Mouse (Mus musculus) ES-E14 (cell line): ENCODE measurements around the gene Dnaja4. TPM values are rescaled to one million over a fixed set of nuclear protein-coding genes. Genes with fewer than 3 reads are reported as not detected.

Experiments used
- DNase-seq: peaks from one replicate; pipeline ENCODE4 v3.0.0-alpha.2; 2013; ENCODE audit warnings: low read depth, low spot score
- H3K27ac ChIP-seq: 2 replicates; pipeline ENCODE4 v1.5.1; 2012; ENCODE audit warnings: low read depth, mild to moderate bottlenecking, low read length, moderate library complexity, mixed read lengths; ENCODE audit not compliant: poor library complexity, insufficient read depth, severe bottlenecking
- H3K36me3 ChIP-seq: 2 replicates; pipeline ENCODE4 v1.6.1; 2012; ENCODE audit warnings: mild to moderate bottlenecking, low read length, moderate library complexity, mixed read lengths; ENCODE audit not compliant: control insufficient read depth, poor library complexity, insufficient read depth, severe bottlenecking
- H3K4me1 ChIP-seq, 2 experiments: fragments of 150-350 bp in 1 of 2; sonication (generic) in 1 of 2; 2 replicates each; pipeline ENCODE4 v1.6.1; 2012; ENCODE audit warnings: low read length in 2 of 2, mild to moderate bottlenecking in 1 of 2, mixed read lengths in 1 of 2; ENCODE audit not compliant: control insufficient read depth in 2 of 2, insufficient read depth in 2 of 2, poor library complexity in 1 of 2
- H3K4me3 ChIP-seq, 2 experiments: fragments of 150-350 bp in 1 of 2; sonication (generic) in 1 of 2; 2 replicates each; pipeline ENCODE4 v1.5.1; 2012; ENCODE audit warnings: low read length in 2 of 2, low read depth in 1 of 2, mild to moderate bottlenecking in 1 of 2, mixed read lengths in 1 of 2; ENCODE audit not compliant: insufficient read depth in 1 of 2, poor library complexity in 1 of 2, severe bottlenecking in 1 of 2
- H3K9ac ChIP-seq: 2 replicates; pipeline ENCODE4 v1.6.1; 2012; ENCODE audit warnings: low read depth, mild to moderate bottlenecking, low read length, mixed read lengths; ENCODE audit not compliant: poor library complexity, insufficient read depth, severe bottlenecking
- H3K9me3 ChIP-seq: fragments of 150-350 bp; sonication (generic); 2 replicates; pipeline ENCODE4 v1.6.1; 2012; ENCODE audit warnings: low read depth, mild to moderate bottlenecking, low read length; ENCODE audit not compliant: control insufficient read depth, insufficient read depth
- CHD2 ChIP-seq: IDR thresholded peaks from 2 replicates; pipeline ENCODE4 v1.6.1; 2014; ENCODE audit warnings: mild to moderate bottlenecking, low read depth, low read length, inconsistent platforms
- HCFC1 ChIP-seq: IDR thresholded peaks from 2 replicates; pipeline ENCODE4 v1.6.1; 2012; ENCODE audit warnings: low read length, inconsistent platforms, borderline replicate concordance; ENCODE audit not compliant: insufficient read depth
- MAFK ChIP-seq: IDR thresholded peaks from 2 replicates; pipeline ENCODE4 v1.6.1; 2014; ENCODE audit warnings: mild to moderate bottlenecking, low read depth, low read length, inconsistent platforms; ENCODE audit not compliant: insufficient read depth
- ZC3H11A ChIP-seq: IDR thresholded peaks from 2 replicates; pipeline ENCODE4 v1.6.1; 2012; ENCODE audit warnings: low read depth, mild to moderate bottlenecking, inconsistent platforms, low read length, borderline replicate concordance
- ZNF384 ChIP-seq: IDR thresholded peaks from 2 replicates; pipeline ENCODE4 v1.6.1; 2012; ENCODE audit warnings: low read depth, low read length, inconsistent platforms
- in situ Hi-C, 2 experiments: fragments of 600-800 bp; cut with MboI; formaldehyde crosslinking; loops; one replicate each; pipeline ENCODE4 v1.15.1; 2025; ENCODE audit warnings: low sequenced_read_pairs in 2 of 2, inconsistent platforms in 1 of 2; ENCODE audit not compliant: unreplicated experiment in 2 of 2
- total RNA-seq: library from RNA; depleted of rRNA; stranded (reverse); fragments of 300-350 nt; gene quantifications from 2 replicates; pipeline ENCODE4 v1.2.3, GENCODE M21; 2012

Dnaja4 gene
- total RNA-seq, 1 experiment, result 1.3 TPM

GRCm38 (mm10) chr9:54666116-54666515, 32.6 kb upstream of the Dnaja4 start:
- no peak for DNase-seq
- Histone ChIP-seq H3K9me3 (no peaks in the 10 kb centered on the region), H3K4me1 (peaks cover 0 to 3% of the 10 kb centered on the region in 2 experiments; a peak in 2 of 4 replicates), H3K27ac (no peak overlapping the region), H3K36me3 (no peaks in the 10 kb centered on the region), H3K9ac (no peak overlapping the region), H3K4me3 (no peak overlapping the region)
- TF ChIP-seq MAFK (no peak), HCFC1 (no peak), ZC3H11A (no peak), CHD2 (no peak), ZNF384 (no peak)
- in situ Hi-C loops, result loop anchor here in 1 of 2 experiments (25.0 kb wide), 1 partner anchor 479 kb away; no protein-coding TSS in a partner anchor

DNA sequence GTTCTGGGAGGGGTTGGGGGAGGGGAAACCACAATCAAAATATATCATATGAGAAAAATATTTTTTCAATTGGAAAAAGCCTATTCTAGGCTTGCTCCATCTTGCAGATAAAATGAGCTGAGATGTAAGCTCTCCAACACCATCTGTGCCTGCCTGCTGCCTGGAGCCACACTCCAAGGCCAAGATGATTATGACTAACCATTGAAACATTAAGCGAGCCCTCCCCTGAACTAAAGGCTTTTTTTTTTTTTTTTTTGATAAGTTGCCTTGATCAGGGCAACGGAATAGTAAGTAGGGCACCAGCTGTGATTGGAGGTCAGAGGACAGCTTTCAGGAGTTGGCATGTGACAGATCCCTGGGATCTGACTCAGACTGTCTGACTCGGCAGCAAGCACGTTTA, 30.2 kb upstream of the Dnaja4 start:
- no peaks in the 10 kb centered on the region for H3K4me1 ChIP-seq
- no peak for DNase-seq
- no peak overlapping the region for H3K4me3 ChIP-seq
- H3K27ac ChIP-seq, result no peak overlapping the region
- H3K9me3 ChIP-seq, result no peaks in the 10 kb centered on the region
- H3K9ac ChIP-seq, result no peak overlapping the region
- H3K36me3 ChIP-seq, result no peaks in the 10 kb centered on the region
- TF ChIP-seq ZNF384 (no peak), MAFK (no peak), CHD2 (no peak), ZC3H11A (no peak), HCFC1 (no peak)
- in situ Hi-C loops, result loop anchor here in 1 of 2 experiments (25.0 kb wide), 1 partner anchor 481 kb away; no protein-coding TSS in a partner anchor

- DNase-seq, result no peak
- Histone ChIP-seq H3K4me3 (no peak overlapping the region), H3K9ac (no peak overlapping the region), H3K9me3 (no peaks in the 10 kb centered on the region), H3K36me3 (no peaks in the 10 kb centered on the region), H3K27ac (no peak overlapping the region), H3K4me1 (no peaks in the 10 kb centered on the region; a peak in 1 of 4 replicates)
- TF ChIP-seq ZNF384 (no peak), CHD2 (no peak), MAFK (no peak), HCFC1 (no peak), ZC3H11A (no peak)
- in situ Hi-C loops, result loop anchor here in 1 of 2 experiments (25.0 kb wide), 1 partner anchor 485 kb away; no protein-coding TSS in a partner anchor
Measured at GRCm38 (mm10) chr9:54671962-54672361, 26.7 kb upstream of the Dnaja4 start.

DNA sequence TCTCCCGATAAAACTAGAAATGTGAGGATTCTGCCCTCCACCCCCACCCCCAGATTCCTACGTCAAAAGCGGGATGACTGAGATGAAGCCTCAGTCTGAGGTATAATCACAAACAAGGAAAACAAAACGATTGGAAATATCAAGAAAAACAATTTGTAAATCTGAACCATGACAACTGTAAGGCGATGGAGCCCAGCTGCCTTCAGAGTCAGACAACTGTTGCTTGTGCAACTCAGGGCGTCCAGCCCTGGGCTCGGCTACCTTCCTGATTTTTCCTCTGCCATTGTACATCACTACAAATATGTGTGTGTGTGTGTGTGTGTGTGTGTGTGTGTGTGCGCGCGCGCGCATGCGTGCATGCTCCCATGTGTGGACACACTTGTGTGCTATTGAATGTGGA, 24.8 kb upstream of the Dnaja4 start:
- no peak for DNase-seq
- H3K9ac ChIP-seq, result no peak overlapping the region
- H3K36me3 ChIP-seq, result no peaks in the 10 kb centered on the region
- TF ChIP-seq ZC3H11A (no peak), ZNF384 (no peak), MAFK (no peak), CHD2 (no peak), HCFC1 (no peak)
- H3K27ac ChIP-seq, result no peak overlapping the region
- no peaks in the 10 kb centered on the region; a peak in 1 of 4 replicates for H3K4me1 ChIP-seq
- H3K4me3 ChIP-seq, result no peak overlapping the region
- no peaks in the 10 kb centered on the region for H3K9me3 ChIP-seq
- in situ Hi-C loops, result loop anchor here in 1 of 2 experiments (25.0 kb wide), 1 partner anchor 487 kb away; no protein-coding TSS in a partner anchor
